Mouse (Mus musculus) CH12F3 (cell line): Measurements from ENCODE around the gene Trim3.

Source experiments
- in situ Hi-C: fragments of 300-500 bp; cut with MboI; formaldehyde crosslinking; loops from 2 replicates; pipeline ENCODE4 v1.14.3; 2020; ENCODE audit warnings: low sequenced_read_pairs

Trim3 gene

GRCm38 (mm10) chr7:105562317-105562716, 71.1 kb downstream of the Trim3 start:
- in situ Hi-C loops = no loop called here

- in situ Hi-C loops = no loop called here
Observed at GRCm38 (mm10) chr7:105559016-105559415, 74.4 kb downstream of the Trim3 start.

- in situ Hi-C loops = no loop called here
Observed at GRCm38 (mm10) chr7:105557671-105558070, 75.7 kb downstream of the Trim3 start.

- in situ Hi-C loops = no loop called here
Observed at GRCm38 (mm10) chr7:105556406-105556805, 77.0 kb downstream of the Trim3 start.

GRCm38 (mm10) chr7:105555571-105555970, 77.8 kb downstream of the Trim3 start:
- in situ Hi-C loops = no loop called here
